Mouse (Mus musculus) small intestine, adult 2 months (tissue): ENCODE results near the gene Zfp524.

Experiments
- CTCF ChIP-seq: fragments of 200-500 bp; IDR thresholded peaks from 2 replicates; pipeline ENCODE4 v1.5.1; 2012; ENCODE audit warnings: low read depth, mild to moderate bottlenecking, control low read depth, inconsistent platforms, low read length, moderate library complexity, mixed read lengths; ENCODE audit not compliant: insufficient replicate concordance, insufficient read length; ENCODE audit errors: extremely low read depth
- POLR2A ChIP-seq: fragments of 200-500 bp; IDR thresholded peaks from 2 replicates; pipeline ENCODE4 v1.6.1; 2012; ENCODE audit warnings: low read depth, mild to moderate bottlenecking, control low read depth, inconsistent platforms, low read length, moderate library complexity

- TF ChIP-seq POLR2A (no peak), CTCF (no peak)
These were observed 15.3 kb downstream of the Zfp524 start for GRCm38 (mm10) chr7:5029543-5029942.
